26 mouse cellular contexts compared by ENCODE assay signal in genomic region chr13:83460620-83461019, GRCm38 (mm10). TPM values are rescaled to one million over a fixed set of nuclear protein-coding genes. Genes with fewer than 3 reads are reported as not detected.
A peak's percentile ranks its signal among the peaks of the same experiment; 100 is the strongest.
DNase-seq lines count a peak whose midpoint lies in the region; ATAC-seq lines count a peak whose summit lies in the region.
"Had no signal": no experiment of that assay in that cellular context is flagged by ENCODE, and none has a peak within 500 bp of the region (broad histone marks: within the 10 kb centered on the region; RNA-seq: fewer than 3 reads in every experiment).

No protein-coding gene starts in this region.

- H3K9me3 ChIP-seq in limb, embryonic 13.5 days = no peaks in the 10 kb centered on the region
- no peaks in the 10 kb centered on the region for H3K9me3 ChIP-seq in limb, embryonic 10.5 days (replicated peaks)
- H3K9me3 ChIP-seq: embryonic facial prominence, embryonic 12.5 days; forebrain, embryonic 12.5 days; forebrain, embryonic 15.5 days; heart, embryonic 12.5 days; heart, embryonic 15.5 days; hindbrain, embryonic 10.5 days; hindbrain, embryonic 13.5 days had no signal

- H3K36me3 ChIP-seq in limb, embryonic 13.5 days = no peaks in the 10 kb centered on the region
- no peaks in the 10 kb centered on the region for H3K36me3 ChIP-seq in limb, embryonic 10.5 days
- H3K36me3 ChIP-seq: embryonic facial prominence, embryonic 12.5 days; forebrain, embryonic 12.5 days; forebrain, embryonic 15.5 days; heart, embryonic 12.5 days; heart, embryonic 15.5 days; hindbrain, embryonic 10.5 days; hindbrain, embryonic 13.5 days had no signal

- no peak overlapping the region for H3K9ac ChIP-seq in limb, embryonic 13.5 days
- H3K9ac ChIP-seq: embryonic facial prominence, embryonic 12.5 days; forebrain, embryonic 12.5 days; forebrain, embryonic 15.5 days; heart, embryonic 12.5 days; heart, embryonic 15.5 days; hindbrain, embryonic 13.5 days had no signal

- H3K4me2 ChIP-seq in limb, embryonic 13.5 days (replicated peaks) = no peak overlapping the region
- H3K4me2 ChIP-seq: embryonic facial prominence, embryonic 12.5 days; forebrain, embryonic 12.5 days; forebrain, embryonic 15.5 days; heart, embryonic 12.5 days; heart, embryonic 15.5 days; hindbrain, embryonic 13.5 days had no signal

- peak overlapping the region; percentile 81; the same call in 1 of the 2 replicates for H3K27ac ChIP-seq in limb, embryonic 13.5 days
- H3K27ac ChIP-seq in limb, embryonic 10.5 days = no peak overlapping the region
- H3K27ac ChIP-seq: embryonic facial prominence, embryonic 12.5 days; forebrain, embryonic 12.5 days; forebrain, embryonic 15.5 days; hindbrain, embryonic 10.5 days; hindbrain, embryonic 13.5 days had no signal

- peaks cover 13% of the 10 kb centered on the region; the same call in 1 of the 2 replicates for H3K4me1 ChIP-seq in limb, embryonic 13.5 days
- H3K4me1 ChIP-seq in limb, embryonic 10.5 days = no peaks in the 10 kb centered on the region; the same call in 1 of the 2 replicates
- H3K4me1 ChIP-seq: embryonic facial prominence, embryonic 12.5 days; forebrain, embryonic 15.5 days; heart, embryonic 12.5 days; heart, embryonic 15.5 days; hindbrain, embryonic 10.5 days; hindbrain, embryonic 13.5 days had no signal

- ATAC-seq in limb, embryonic 13.5 days (ENCODE audit: low FRiP score, low read depth) = no peak
- peak; percentile 67; the same call in 1 of the 2 replicates for ATAC-seq in megakaryocyte-erythroid progenitor cell, adult 5-6 weeks (replicated peaks; ENCODE audit: low FRiP score, low TSS enrichment, poor library complexity, severe bottlenecking)
- ATAC-seq: activated CD4-positive, CD25-positive, alpha-beta regulatory T cell, adult 4 months; CD4-positive, CD25-positive, alpha-beta regulatory T cell, adult 4 months; forebrain, embryonic 15.5 days; hindbrain, embryonic 16.5 days had no signal

- WGBS in limb, embryonic 13.5 days = 69% methylated on average over 1 of the region's 1 CpGs
- 94% methylated on average over 1 of the region's 1 CpGs for WGBS in limb, embryonic 10.5 days

- no peak overlapping the region for H3K4me3 ChIP-seq in limb, embryonic 13.5 days
- H3K4me3 ChIP-seq in limb, embryonic 10.5 days = no peak overlapping the region
- H3K4me3 ChIP-seq: embryonic facial prominence, embryonic 12.5 days; erythroblast, embryonic 14.5 days; forebrain, embryonic 12.5 days; forebrain, embryonic 15.5 days; heart, embryonic 12.5 days; heart, embryonic 15.5 days; hindbrain, embryonic 10.5 days; hindbrain, embryonic 13.5 days had no signal

- H3K27me3 ChIP-seq in limb, embryonic 13.5 days = no peaks in the 10 kb centered on the region
- no peaks in the 10 kb centered on the region for H3K27me3 ChIP-seq in limb, embryonic 10.5 days (ENCODE audit: low read depth, poor library complexity, severe bottlenecking)
- H3K27me3 ChIP-seq: embryonic facial prominence, embryonic 12.5 days; forebrain, embryonic 12.5 days; forebrain, embryonic 15.5 days; heart, embryonic 12.5 days; heart, embryonic 15.5 days; hindbrain, embryonic 13.5 days had no signal

- no peak for DNase-seq in limb, embryonic 10.5 days (ENCODE audit: low spot score)
- DNase-seq in 416B (ENCODE audit: low read depth) (peak; percentile 7), adipocyte (ENCODE audit: low spot score) (no peak)
- DNase-seq in c-Kit-positive CD71-positive TER-119-negative erythroid progenitor cells, embryonic 14.5 days (ENCODE audit: low read depth) = peak; percentile 8
- DNase-seq in kidney, postnatal 14 days = no peak
- DNase-seq: adrenal gland, postnatal 10 days; cerebellum, adult 18-20 months; cerebellum, adult 9-10 months; cerebellum, postnatal 14 days; gastrocnemius, postnatal 25 days; heart, adult 18-20 months; heart, postnatal 10 days; heart, postnatal 36 days had no signal

RNA-seq across cellular contexts. Expression of gene Mef2c, which starts 43.2 kb away (rescaled TPM):
- 128 TPM in 2 replicates for polyA plus RNA-seq in limb, embryonic 13.5 days (2015; fragmentation: Nextera tagmentation; extraction: Ambion mirVana)
- polyA plus RNA-seq in limb, embryonic 10.5 days (2016; fragmentation: Nextera tagmentation; extraction: Ambion mirVana) = 13.2 and 17.5 TPM in 2 replicates
- total RNA-seq in megakaryocyte-erythroid progenitor cell, adult 5-6 weeks (2014; fragmentation: Nextera tagmentation) = 29.5 and 36.6 TPM in 2 replicates
- total RNA-seq in megakaryocyte-erythroid progenitor cell, adult 5-6 weeks (2017) = 60.0 and 141 TPM in 2 replicates

Comparison
In these comparisons a context has a peak if more than half of its experiments do, and no peak if none do; other contexts are left out.
1. DNase-seq: peak in 416B (single experiment) and c-Kit-positive CD71-positive TER-119-negative erythroid progenitor cells, embryonic 14.5 days (single experiment); none in limb, embryonic 10.5 days (single experiment), adipocyte (single experiment) and kidney, postnatal 14 days (single experiment).